Mouse (Mus musculus): ENCODE measurements around the gene Slc16a7. TPM values are rescaled to one million over a fixed set of nuclear protein-coding genes. Genes with fewer than 3 reads are reported as not detected.

Slc16a7 gene
- polyA plus RNA-seq, 1 experiment: 3.5 TPM

DNA sequence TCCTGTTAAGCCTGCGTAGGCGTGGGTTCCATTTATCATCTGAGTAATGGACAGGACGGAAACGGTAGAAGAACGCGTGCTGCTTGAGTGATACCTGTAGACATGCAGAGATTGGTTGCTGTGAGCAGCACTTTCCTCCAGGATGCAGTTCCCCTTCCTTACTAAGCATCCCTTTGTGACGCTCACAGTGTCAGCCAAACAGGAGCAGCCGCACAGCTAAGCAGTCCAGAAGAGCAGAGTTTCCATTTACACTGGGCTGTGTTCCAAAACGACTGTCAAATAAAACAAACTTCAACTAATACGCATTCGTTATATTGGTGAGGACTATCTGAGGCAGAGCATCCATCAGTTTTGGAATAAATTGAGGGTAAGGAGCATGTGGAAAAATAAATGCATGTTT lies 17.8 kb downstream of the Slc16a7 start:
- no peak overlapping the region for H3K4me3 ChIP-seq (replicated peaks; ENCODE audit: control insufficient read depth, low read depth, low read length)
- no peak overlapping the region for H3K27ac ChIP-seq (ENCODE audit: control insufficient read depth, insufficient read depth, low read depth, low read length, poor library complexity)
- H3K4me1 ChIP-seq (ENCODE audit: control insufficient read depth, insufficient read depth, low read length): peaks cover 1% of the 10 kb centered on the region; the same call in 1 of the 2 replicates
- 87% methylated on average over 11 of the region's 11 CpGs for WGBS
- TF ChIP-seq POLR2A (IDR thresholded peaks at IDR 0.05; ENCODE audit: borderline replicate concordance, control insufficient read depth, low read depth, low read length) (no peak), CTCF (IDR thresholded peaks at IDR 0.05; ENCODE audit: control insufficient read depth, insufficient read depth, low read length) (no peak)

GRCm38 (mm10) chr10:125370037-125370610 lies 19.1 kb downstream of the Slc16a7 start:
- H3K4me3 ChIP-seq (replicated peaks; ENCODE audit: control insufficient read depth, low read depth, low read length): peak overlapping the region; percentile 35
- H3K4me1 ChIP-seq (ENCODE audit: control insufficient read depth, insufficient read depth, low read length): peaks cover 1% of the 10 kb centered on the region; the same call in 1 of the 2 replicates
- peak overlapping the region; percentile 45; the same call in 1 of the 2 replicates for H3K27ac ChIP-seq (ENCODE audit: control insufficient read depth, insufficient read depth, low read depth, low read length, poor library complexity)
- TF ChIP-seq CTCF (IDR thresholded peaks at IDR 0.05; ENCODE audit: control insufficient read depth, insufficient read depth, low read length) (no peak), POLR2A (IDR thresholded peaks at IDR 0.05; ENCODE audit: borderline replicate concordance, control insufficient read depth, low read depth, low read length) (no peak)
- 7% methylated on average over 8 of the region's 8 CpGs for WGBS

GRCm38 (mm10) chr10:125358479-125358878 lies 30.8 kb downstream of the Slc16a7 start:
- H3K4me1 ChIP-seq (ENCODE audit: control insufficient read depth, insufficient read depth, low read length): no peaks in the 10 kb centered on the region
- TF ChIP-seq POLR2A (IDR thresholded peaks at IDR 0.05; ENCODE audit: borderline replicate concordance, control insufficient read depth, low read depth, low read length) (no peak), CTCF (IDR thresholded peaks at IDR 0.05; ENCODE audit: control insufficient read depth, insufficient read depth, low read length) (no peak)
- H3K27ac ChIP-seq (ENCODE audit: control insufficient read depth, insufficient read depth, low read depth, low read length, poor library complexity): no peak overlapping the region
- 85% methylated on average over 7 of the region's 7 CpGs for WGBS
- no peak overlapping the region for H3K4me3 ChIP-seq (replicated peaks; ENCODE audit: control insufficient read depth, low read depth, low read length)

DNA sequence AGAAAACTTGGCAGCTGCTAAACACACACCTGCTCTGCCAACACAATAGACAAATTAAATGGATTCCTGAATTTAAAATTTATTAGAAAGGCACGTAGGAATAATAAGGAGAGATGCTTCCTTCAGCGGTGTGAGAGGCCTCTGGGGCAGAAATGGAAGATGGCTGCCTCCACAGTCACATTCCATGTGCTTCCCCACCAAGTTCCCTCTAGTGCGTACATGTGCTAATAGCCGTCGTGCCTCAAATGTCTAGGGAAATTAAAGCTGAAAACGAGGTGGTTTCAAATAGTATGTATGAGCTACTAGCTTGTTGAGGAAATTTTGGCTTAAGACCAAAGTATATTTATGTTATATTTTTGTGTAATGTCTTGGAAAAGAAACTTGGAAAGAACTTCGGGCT lies 36.5 kb downstream of the Slc16a7 start:
- Histone ChIP-seq H3K4me1 (ENCODE audit: control insufficient read depth, insufficient read depth, low read length) (no peaks in the 10 kb centered on the region), H3K4me3 (replicated peaks; ENCODE audit: control insufficient read depth, low read depth, low read length) (no peak overlapping the region), H3K27ac (ENCODE audit: control insufficient read depth, insufficient read depth, low read depth, low read length, poor library complexity) (no peak overlapping the region)
- TF ChIP-seq POLR2A (IDR thresholded peaks at IDR 0.05; ENCODE audit: borderline replicate concordance, control insufficient read depth, low read depth, low read length) (no peak), CTCF (IDR thresholded peaks at IDR 0.05; ENCODE audit: control insufficient read depth, insufficient read depth, low read length) (no peak)
- WGBS: 86% methylated on average over 7 of the region's 7 CpGs

DNA sequence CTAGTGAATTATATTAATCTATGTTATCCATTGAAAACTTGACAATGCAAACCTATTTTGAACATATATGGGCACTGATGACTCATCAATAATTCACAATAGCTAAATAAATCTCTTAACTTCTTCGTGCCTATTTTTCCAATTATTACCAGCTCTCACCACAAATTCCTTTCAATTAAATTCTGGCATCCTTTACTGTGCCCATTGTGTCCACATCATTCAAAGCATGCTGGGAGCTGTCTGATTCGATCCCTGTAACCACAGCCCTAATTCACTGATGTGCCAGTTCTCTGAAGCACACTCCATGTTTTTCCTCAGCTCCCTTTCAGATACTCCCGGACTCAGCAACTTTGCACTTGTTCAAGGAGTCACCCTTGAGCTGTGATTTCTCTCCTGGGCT lies 41.1 kb downstream of the Slc16a7 start:
- Histone ChIP-seq H3K27ac (ENCODE audit: control insufficient read depth, insufficient read depth, low read depth, low read length, poor library complexity) (no peak overlapping the region), H3K4me3 (replicated peaks; ENCODE audit: control insufficient read depth, low read depth, low read length) (no peak overlapping the region), H3K4me1 (ENCODE audit: control insufficient read depth, insufficient read depth, low read length) (no peaks in the 10 kb centered on the region)
- 78% methylated on average over 3 of the region's 3 CpGs for WGBS
- TF ChIP-seq POLR2A (IDR thresholded peaks at IDR 0.05; ENCODE audit: borderline replicate concordance, control insufficient read depth, low read depth, low read length): no peak
- TF ChIP-seq CTCF (IDR thresholded peaks at IDR 0.05; ENCODE audit: control insufficient read depth, insufficient read depth, low read length): no peak

- no peaks in the 10 kb centered on the region for H3K4me1 ChIP-seq (ENCODE audit: control insufficient read depth, insufficient read depth, low read length)
- TF ChIP-seq POLR2A (IDR thresholded peaks at IDR 0.05; ENCODE audit: borderline replicate concordance, control insufficient read depth, low read depth, low read length): no peak
- no peak for TF ChIP-seq CTCF (IDR thresholded peaks at IDR 0.05; ENCODE audit: control insufficient read depth, insufficient read depth, low read length)
- H3K27ac ChIP-seq (ENCODE audit: control insufficient read depth, insufficient read depth, low read depth, low read length, poor library complexity): no peak overlapping the region
- no peak overlapping the region for H3K4me3 ChIP-seq (replicated peaks; ENCODE audit: control insufficient read depth, low read depth, low read length)
- WGBS: 88% methylated on average over 6 of the region's 6 CpGs
Measured at GRCm38 (mm10) chr10:125347149-125347548, 42.1 kb downstream of the Slc16a7 start.

- TF ChIP-seq POLR2A (IDR thresholded peaks at IDR 0.05; ENCODE audit: borderline replicate concordance, control insufficient read depth, low read depth, low read length): no peak
- no peak for TF ChIP-seq CTCF (IDR thresholded peaks at IDR 0.05; ENCODE audit: control insufficient read depth, insufficient read depth, low read length)
- Histone ChIP-seq H3K27ac (ENCODE audit: control insufficient read depth, insufficient read depth, low read depth, low read length, poor library complexity) (no peak overlapping the region), H3K4me1 (ENCODE audit: control insufficient read depth, insufficient read depth, low read length) (no peaks in the 10 kb centered on the region), H3K4me3 (replicated peaks; ENCODE audit: control insufficient read depth, low read depth, low read length) (no peak overlapping the region)
- 80% methylated on average over 4 of the region's 4 CpGs for WGBS
Measured at GRCm38 (mm10) chr10:125346364-125346763, 42.9 kb downstream of the Slc16a7 start.

GRCm38 (mm10) chr10:125345583-125345982 lies 43.7 kb downstream of the Slc16a7 start:
- Histone ChIP-seq H3K4me1 (ENCODE audit: control insufficient read depth, insufficient read depth, low read length) (no peaks in the 10 kb centered on the region), H3K4me3 (replicated peaks; ENCODE audit: control insufficient read depth, low read depth, low read length) (no peak overlapping the region), H3K27ac (ENCODE audit: control insufficient read depth, insufficient read depth, low read depth, low read length, poor library complexity) (no peak overlapping the region)
- no peak for TF ChIP-seq CTCF (IDR thresholded peaks at IDR 0.05; ENCODE audit: control insufficient read depth, insufficient read depth, low read length)
- no peak for TF ChIP-seq POLR2A (IDR thresholded peaks at IDR 0.05; ENCODE audit: borderline replicate concordance, control insufficient read depth, low read depth, low read length)
- 79% methylated on average over 1 of the region's 1 CpGs for WGBS

- Histone ChIP-seq H3K27ac (ENCODE audit: control insufficient read depth, insufficient read depth, low read depth, low read length, poor library complexity) (no peak overlapping the region), H3K4me1 (ENCODE audit: control insufficient read depth, insufficient read depth, low read length) (no peaks in the 10 kb centered on the region), H3K4me3 (replicated peaks; ENCODE audit: control insufficient read depth, low read depth, low read length) (no peak overlapping the region)
- TF ChIP-seq POLR2A (IDR thresholded peaks at IDR 0.05; ENCODE audit: borderline replicate concordance, control insufficient read depth, low read depth, low read length) (no peak), CTCF (IDR thresholded peaks at IDR 0.05; ENCODE audit: control insufficient read depth, insufficient read depth, low read length) (no peak)
- 86% methylated on average over 7 of the region's 7 CpGs for WGBS
Measured at GRCm38 (mm10) chr10:125342204-125342603, 47.1 kb downstream of the Slc16a7 start.
